Mouse (Mus musculus) embryonic facial prominence, embryonic 11.5 days (tissue): ENCODE results near the gene Fbxw7. TPM values are rescaled to one million over a fixed set of nuclear protein-coding genes. Genes with fewer than 3 reads are reported as not detected.

Experiments used
- ATAC-seq: fragments of 200-750 bp; cut with Nextera tagmentation; replicated peaks from 2 replicates; pipeline ENCODE4 v1.8.0; 2017; ENCODE audit warnings: low read depth; ENCODE audit not compliant: insufficient number of reproducible peaks, low FRiP score, low TSS enrichment
- DNase-seq: peaks from one replicate; pipeline ENCODE4 v3.0.0-alpha.2; 2015; ENCODE audit warnings: low spot score
- H3K27ac ChIP-seq: fragments of 300-500 bp; sonication (generic); replicated peaks from 2 replicates; pipeline ENCODE4 v1.5.1; 2014; ENCODE audit warnings: mild to moderate bottlenecking, low read depth, low read length, control low read depth
- H3K27me3 ChIP-seq: fragments of 300-500 bp; sonication (generic); 2 replicates; pipeline ENCODE4 v1.6.1; 2014; ENCODE audit warnings: mild to moderate bottlenecking, low read length, moderate library complexity, mixed read lengths; ENCODE audit not compliant: control insufficient read depth, insufficient read depth
- H3K36me3 ChIP-seq: fragments of 300-500 bp; sonication (generic); replicated peaks from 2 replicates; pipeline ENCODE4 v1.6.1; 2014; ENCODE audit warnings: low read depth, mild to moderate bottlenecking, low read length, moderate library complexity, mixed read lengths; ENCODE audit not compliant: control insufficient read depth, insufficient read depth
- H3K4me1 ChIP-seq: fragments of 300-500 bp; sonication (generic); 2 replicates; pipeline ENCODE4 v1.6.1; 2014; ENCODE audit warnings: low read length, mixed read lengths; ENCODE audit not compliant: control insufficient read depth, insufficient read depth
- H3K4me2 ChIP-seq: fragments of 300-500 bp; sonication (generic); 2 replicates; pipeline ENCODE4 v1.6.1; 2014; ENCODE audit warnings: low read depth, mild to moderate bottlenecking, control low read depth, low read length, moderate library complexity
- H3K4me3 ChIP-seq: fragments of 300-500 bp; sonication (generic); 2 replicates; pipeline ENCODE4 v1.5.1; 2014; ENCODE audit warnings: low read depth, low read length, control low read depth
- H3K9ac ChIP-seq: fragments of 300-500 bp; sonication (generic); replicated peaks from 2 replicates; pipeline ENCODE4 v1.6.1; 2014; ENCODE audit warnings: mild to moderate bottlenecking, control low read depth, low read length
- H3K9me3 ChIP-seq: fragments of 300-500 bp; sonication (generic); replicated peaks from 2 replicates; pipeline ENCODE4 v1.6.1; 2016; ENCODE audit warnings: mild to moderate bottlenecking, low read length, inconsistent platforms, mixed read lengths; ENCODE audit not compliant: control insufficient read depth
- WGBS: fragments of 180-500 bp; shearing (Covaris S2); extraction: QIAGEN DNeasy Blood & Tissue Kit; methylation state at CpG from one replicate; pipeline ENCODE4 v1.1.7; 2014; 5-methylcytosine and 5-hydroxymethylcytosine counted together
- polyA plus RNA-seq: library from polyadenylated mRNA; unstranded; fragments of >200 nt; fragmentation: Nextera tagmentation; extraction: Ambion mirVana; gene quantifications from 2 replicates; pipeline ENCODE4 v1.2.1, GENCODE M21; 2014

Fbxw7 gene
- polyA plus RNA-seq, 1 experiment from 2014 or later, result 13.1 TPM

DNA sequence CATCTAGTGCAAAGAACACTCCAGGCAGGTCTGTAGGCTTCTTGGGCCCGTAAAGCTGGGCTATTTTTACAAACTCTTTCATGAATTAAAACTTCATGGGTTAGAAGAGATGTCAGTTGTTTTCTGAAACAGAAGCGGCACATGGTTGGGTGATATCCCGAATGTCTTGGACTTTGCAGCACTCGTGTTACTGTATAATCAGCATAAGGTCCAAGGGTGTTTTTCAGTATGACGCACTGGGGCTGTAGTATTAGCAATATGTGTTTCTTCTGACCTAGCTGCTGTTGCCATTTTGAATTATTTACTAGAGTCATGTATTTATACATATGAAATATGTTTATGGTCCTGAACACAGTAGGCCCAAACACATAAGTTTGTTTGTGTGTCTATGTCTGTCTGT lies 111.1 kb downstream of the Fbxw7 start:
- Histone ChIP-seq H3K27ac (no peak overlapping the region), H3K9ac (no peak overlapping the region), H3K4me3 (no peak overlapping the region), H3K4me1 (no peaks in the 10 kb centered on the region), H3K27me3 (no peaks in the 10 kb centered on the region), H3K4me2 (no peak overlapping the region), H3K36me3 (no peaks in the 10 kb centered on the region), H3K9me3 (no peaks in the 10 kb centered on the region)
- ATAC-seq, result no peak
- no peak for DNase-seq
- WGBS, result 90% methylated on average over 5 of the region's 5 CpGs

DNA sequence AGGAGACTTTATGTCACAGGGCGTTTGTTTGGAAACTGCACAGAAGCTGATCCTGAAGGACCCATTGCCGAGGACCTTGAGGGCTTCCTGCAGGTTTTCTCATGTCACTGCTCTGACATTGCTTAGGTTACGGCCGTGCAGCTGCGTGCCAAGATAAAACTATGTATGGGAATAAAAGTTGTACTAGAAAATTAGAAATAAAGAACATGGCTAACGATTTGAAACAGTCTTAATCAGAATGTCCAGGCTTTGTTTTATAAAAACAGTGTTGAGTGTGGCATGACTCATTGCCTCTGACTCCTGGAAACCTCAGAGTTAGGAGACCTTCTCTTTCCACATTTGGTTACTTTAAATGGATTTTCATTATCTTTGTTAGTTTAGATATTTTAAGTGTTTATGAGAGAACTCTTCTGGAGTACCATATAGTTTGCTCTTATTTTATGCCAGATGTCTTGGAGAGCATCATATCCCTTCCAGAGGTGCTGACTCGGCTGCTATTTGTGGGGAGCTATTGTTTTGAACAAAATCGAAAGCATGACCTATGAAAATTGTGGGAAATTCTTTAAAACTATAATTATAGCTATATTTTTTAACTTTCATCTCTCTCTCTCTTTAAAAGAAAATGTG lies 112.2 kb downstream of the Fbxw7 start:
- DNase-seq, result no peak
- no peak overlapping the region for H3K4me3 ChIP-seq
- H3K27me3 ChIP-seq, result no peaks in the 10 kb centered on the region
- no peaks in the 10 kb centered on the region for H3K9me3 ChIP-seq
- no peak overlapping the region for H3K4me2 ChIP-seq
- H3K36me3 ChIP-seq, result no peaks in the 10 kb centered on the region
- H3K9ac ChIP-seq, result no peak overlapping the region
- H3K4me1 ChIP-seq, result no peaks in the 10 kb centered on the region
- WGBS, result 87% methylated on average over 8 of the region's 8 CpGs
- ATAC-seq, result no peak
- no peak overlapping the region for H3K27ac ChIP-seq

DNA sequence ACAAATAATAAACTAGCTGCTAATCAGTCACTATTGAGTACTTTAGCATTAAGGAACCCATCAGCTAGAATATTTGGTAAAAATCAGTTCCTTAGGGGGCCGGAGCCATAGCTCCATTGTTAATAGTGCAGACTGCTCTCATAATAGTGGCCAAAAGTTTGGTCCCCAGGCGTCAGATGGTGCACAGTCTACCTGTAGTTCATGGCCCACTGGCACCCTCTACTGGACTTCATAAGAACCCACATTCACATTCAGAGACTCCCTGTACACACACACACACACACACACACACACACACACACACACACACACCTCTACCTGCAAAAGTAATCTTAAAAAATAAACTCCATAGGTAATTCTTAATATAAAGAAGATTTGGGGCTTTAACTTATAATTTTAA lies 112.8 kb downstream of the Fbxw7 start:
- DNase-seq (no peak), ATAC-seq (no peak)
- H3K4me2 ChIP-seq, result no peak overlapping the region
- H3K27me3 ChIP-seq, result no peaks in the 10 kb centered on the region
- no peak overlapping the region for H3K9ac ChIP-seq
- 85% methylated on average over 2 of the region's 2 CpGs for WGBS
- H3K4me3 ChIP-seq, result no peak overlapping the region
- no peaks in the 10 kb centered on the region for H3K4me1 ChIP-seq
- no peak overlapping the region for H3K27ac ChIP-seq
- no peaks in the 10 kb centered on the region for H3K36me3 ChIP-seq
- H3K9me3 ChIP-seq, result no peaks in the 10 kb centered on the region

DNA sequence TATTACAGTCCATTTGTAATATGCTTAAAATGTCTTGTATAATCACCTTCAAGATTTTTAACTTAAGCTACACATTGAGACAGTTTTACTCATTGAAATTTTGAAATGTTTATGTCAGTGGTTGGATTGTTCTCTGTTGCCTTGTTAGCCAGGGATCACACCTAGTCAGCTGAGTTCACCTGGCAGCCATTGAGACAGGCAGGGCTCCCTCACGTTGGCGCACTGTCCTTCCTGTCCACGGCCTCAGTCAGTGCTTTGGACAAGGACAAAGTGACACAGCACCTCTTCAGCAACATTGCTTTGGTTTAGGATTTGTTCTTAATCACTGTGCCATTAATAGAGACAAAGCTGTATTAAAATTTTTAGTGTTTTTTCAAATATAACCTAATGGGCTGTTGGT lies 114.1 kb downstream of the Fbxw7 start:
- Histone ChIP-seq H3K36me3 (no peaks in the 10 kb centered on the region), H3K4me2 (no peak overlapping the region), H3K4me1 (no peaks in the 10 kb centered on the region), H3K27me3 (no peaks in the 10 kb centered on the region), H3K27ac (no peak overlapping the region), H3K9me3 (no peaks in the 10 kb centered on the region), H3K4me3 (no peak overlapping the region), H3K9ac (no peak overlapping the region)
- no peak for ATAC-seq
- 95% methylated on average over 3 of the region's 3 CpGs for WGBS
- DNase-seq, result no peak

DNA sequence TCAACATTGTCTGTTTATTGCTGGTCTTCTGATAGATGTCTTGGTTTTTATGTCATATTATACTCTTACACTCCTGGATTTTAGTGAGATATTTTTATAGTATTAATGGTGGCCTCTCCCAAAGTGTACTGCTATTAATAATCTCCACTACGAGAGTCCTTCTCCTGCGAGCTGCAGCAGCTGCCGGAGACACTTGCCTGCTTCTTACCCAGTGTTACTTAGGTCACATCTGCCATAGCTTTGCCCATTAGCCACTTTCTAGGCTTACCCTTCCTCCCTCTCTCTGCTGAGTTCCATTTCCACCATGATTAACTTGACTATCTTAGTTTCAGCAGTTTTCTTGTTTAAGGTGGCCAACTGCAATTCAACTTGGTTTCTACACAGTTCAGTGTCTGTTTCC lies 115.6 kb downstream of the Fbxw7 start:
- H3K4me1 ChIP-seq, result no peaks in the 10 kb centered on the region
- ATAC-seq (no peak), DNase-seq (no peak)
- H3K9me3 ChIP-seq, result no peaks in the 10 kb centered on the region
- 83% methylated on average over 3 of the region's 3 CpGs for WGBS
- no peaks in the 10 kb centered on the region for H3K36me3 ChIP-seq
- H3K27me3 ChIP-seq, result no peaks in the 10 kb centered on the region
- no peak overlapping the region for H3K27ac ChIP-seq
- H3K4me2 ChIP-seq, result no peak overlapping the region
- H3K4me3 ChIP-seq, result no peak overlapping the region
- H3K9ac ChIP-seq, result no peak overlapping the region

DNA sequence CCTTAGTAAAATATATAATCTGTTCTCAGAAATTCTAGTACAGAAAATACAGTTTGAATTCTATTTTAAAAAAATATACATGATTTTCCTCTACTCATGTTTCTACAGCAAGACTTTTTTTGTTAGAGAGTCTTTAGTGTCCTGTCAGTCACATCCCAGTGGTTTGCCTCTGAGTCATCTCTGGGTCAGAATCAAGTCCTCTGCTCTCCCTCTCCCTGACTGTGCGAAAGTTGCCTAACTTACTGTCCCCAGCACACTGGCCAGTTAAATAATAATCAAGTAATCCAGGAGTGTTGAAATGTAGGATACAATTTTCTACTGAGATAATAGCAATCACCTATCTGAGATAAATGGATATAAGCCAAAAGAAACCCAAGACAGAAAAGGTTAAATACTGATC lies 120.7 kb downstream of the Fbxw7 start:
- no peak overlapping the region for H3K4me3 ChIP-seq
- DNase-seq (no peak), ATAC-seq (no peak)
- no peak overlapping the region for H3K27ac ChIP-seq
- WGBS, result 79% methylated on average over 1 of the region's 1 CpGs
- H3K4me2 ChIP-seq, result no peak overlapping the region
- H3K9me3 ChIP-seq, result no peaks in the 10 kb centered on the region
- no peaks in the 10 kb centered on the region for H3K27me3 ChIP-seq
- H3K4me1 ChIP-seq, result no peaks in the 10 kb centered on the region
- H3K9ac ChIP-seq, result no peak overlapping the region
- no peaks in the 10 kb centered on the region for H3K36me3 ChIP-seq

DNA sequence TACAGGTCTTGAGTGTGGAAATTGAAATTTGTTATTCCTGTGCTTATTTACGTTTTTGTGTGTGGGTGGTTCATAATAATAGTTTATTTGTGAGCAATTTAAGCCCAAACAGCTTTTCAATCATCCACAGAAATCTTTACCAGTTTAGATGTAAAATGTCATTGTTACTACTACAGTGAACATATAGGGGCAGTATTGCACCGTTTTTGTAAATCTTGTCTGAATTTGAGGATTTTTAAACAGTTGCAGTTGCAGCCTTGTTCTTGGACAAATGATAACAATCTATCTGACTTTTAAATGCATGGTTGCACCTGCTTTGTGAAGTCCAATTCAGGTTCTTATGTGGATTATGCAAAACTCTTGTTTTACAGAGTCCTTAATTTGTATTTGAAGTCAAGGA lies 121.2 kb downstream of the Fbxw7 start:
- Histone ChIP-seq H3K27ac (no peak overlapping the region), H3K27me3 (no peaks in the 10 kb centered on the region), H3K4me1 (no peaks in the 10 kb centered on the region), H3K4me3 (no peak overlapping the region), H3K4me2 (no peak overlapping the region), H3K36me3 (no peaks in the 10 kb centered on the region), H3K9ac (no peak overlapping the region), H3K9me3 (no peaks in the 10 kb centered on the region)
- ATAC-seq (no peak), DNase-seq (peak; percentile 45)
- 47% methylated on average over 2 of the region's 2 CpGs for WGBS

DNA sequence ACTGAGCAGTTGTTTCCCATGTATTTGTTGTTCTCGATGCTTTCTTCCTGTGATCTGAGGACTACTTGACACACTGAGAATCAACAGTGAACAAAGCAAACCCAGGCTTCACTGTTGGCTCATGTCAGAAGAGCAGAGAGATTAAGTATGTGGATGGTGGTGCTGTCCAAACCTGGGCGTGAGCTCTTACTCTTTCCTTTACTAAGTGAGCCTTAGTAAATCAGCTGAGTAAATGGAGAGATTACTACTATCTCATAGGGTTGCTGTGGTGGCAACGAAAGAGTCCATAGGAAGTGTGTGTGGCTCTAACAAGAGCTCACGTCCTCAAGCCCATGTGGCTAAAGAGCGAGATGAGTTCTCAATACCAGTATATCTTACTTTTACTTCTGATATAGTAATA lies 121.9 kb downstream of the Fbxw7 start:
- DNase-seq (no peak), ATAC-seq (no peak)
- Histone ChIP-seq H3K9me3 (no peaks in the 10 kb centered on the region), H3K27ac (no peak overlapping the region), H3K9ac (no peak overlapping the region), H3K4me3 (no peak overlapping the region), H3K4me1 (no peaks in the 10 kb centered on the region), H3K27me3 (no peaks in the 10 kb centered on the region), H3K4me2 (no peak overlapping the region), H3K36me3 (no peaks in the 10 kb centered on the region)
- 90% methylated on average over 5 of the region's 5 CpGs for WGBS
